Mouse (Mus musculus): ENCODE measurements around the gene Gm17657. TPM values are rescaled to one million over a fixed set of nuclear protein-coding genes. Genes with fewer than 3 reads are reported as not detected.

Gene Gm17657
- polyA plus RNA-seq, 1 experiment from 2014 or later: not detected

DNA sequence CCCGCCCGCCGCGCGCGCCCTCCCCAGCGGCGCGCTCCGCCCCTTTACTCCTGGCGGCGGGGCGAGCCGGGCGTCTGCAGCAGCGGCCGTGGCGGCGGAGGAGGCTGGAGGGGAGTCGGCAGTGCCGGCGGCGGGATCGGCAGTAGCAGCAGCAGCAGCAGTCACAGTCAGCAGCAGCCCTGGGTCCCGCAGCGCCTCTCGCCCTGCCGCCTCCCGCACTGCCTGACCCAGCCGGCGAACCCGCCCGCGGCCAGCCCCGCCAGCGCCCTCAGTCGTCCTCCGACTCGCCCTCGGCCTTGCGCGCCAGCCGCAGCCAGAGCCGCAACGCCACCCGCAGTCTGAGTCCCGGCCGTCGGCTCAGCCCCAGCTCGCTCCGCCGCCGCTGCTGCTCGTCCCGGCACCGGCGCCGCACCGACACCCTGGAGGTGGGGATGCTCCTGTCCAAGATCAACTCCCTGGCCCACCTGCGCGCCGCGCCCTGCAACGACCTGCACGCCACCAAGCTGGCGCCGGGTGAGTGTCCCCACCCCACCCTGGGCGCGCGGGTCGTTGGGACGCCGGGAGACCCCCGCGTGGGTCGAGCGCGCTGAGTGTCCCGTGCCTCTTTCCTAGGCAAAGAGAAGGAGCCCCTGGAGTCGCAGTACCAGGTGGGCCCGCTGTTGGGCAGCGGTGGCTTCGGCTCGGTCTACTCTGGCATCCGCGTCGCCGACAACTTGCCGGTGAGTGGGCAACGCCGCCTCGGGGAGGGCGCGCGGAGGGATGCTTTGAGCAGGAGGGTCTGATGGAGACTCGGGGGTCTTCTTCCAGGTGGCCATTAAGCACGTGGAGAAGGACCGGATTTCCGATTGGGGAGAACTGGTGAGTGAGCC is 58.5 kb downstream of the Gm17657 start, which contains the start of gene Pim1:
TSS of gene Pim1 (plus strand) at position 41 of the 869 bp plus-strand sequence.
- peak within 1 kb of the TSS; percentile 89 for H3K4me2 ChIP-seq (ENCODE audit: low read length)
- peak; percentile 37 for ATAC-seq (ENCODE audit: insufficient number of reproducible peaks, insufficient read depth, low FRiP score, low read depth)
- H3K4me1 ChIP-seq (ENCODE audit: control insufficient read depth in 2 of 2, insufficient read depth in 2 of 2, low read length in 2 of 2): peaks cover 2 to 16% of the 10 kb centered on the region in 2 experiments
- no peaks in the 10 kb centered on the region for H3K27me3 ChIP-seq (ENCODE audit: control insufficient read depth, insufficient read depth, low read length)
- peak within 1 kb of the TSS; percentile 89 for H3K27ac ChIP-seq (replicated peaks in 1 of 2; ENCODE audit: control insufficient read depth in 1 of 2, insufficient read depth in 1 of 2, low read depth in 2 of 2, low read length in 2 of 2)
- 1% methylated on average over 77 of the region's 99 CpGs for WGBS
- peak within 1 kb of the TSS; percentile 67 to 84 for H3K4me3 ChIP-seq (ENCODE audit: control insufficient read depth in 1 of 2, insufficient read depth in 1 of 2, low read depth in 1 of 2, low read length in 2 of 2)
- no peaks in the 10 kb centered on the region for H3K9me3 ChIP-seq (ENCODE audit: control insufficient read depth, low read length)
- peaks cover 19% of the 10 kb centered on the region for H3K36me3 ChIP-seq (ENCODE audit: control insufficient read depth, insufficient read depth, low read length)
- H3K9ac ChIP-seq (ENCODE audit: low read length): peak within 1 kb of the TSS; percentile 91

DNA sequence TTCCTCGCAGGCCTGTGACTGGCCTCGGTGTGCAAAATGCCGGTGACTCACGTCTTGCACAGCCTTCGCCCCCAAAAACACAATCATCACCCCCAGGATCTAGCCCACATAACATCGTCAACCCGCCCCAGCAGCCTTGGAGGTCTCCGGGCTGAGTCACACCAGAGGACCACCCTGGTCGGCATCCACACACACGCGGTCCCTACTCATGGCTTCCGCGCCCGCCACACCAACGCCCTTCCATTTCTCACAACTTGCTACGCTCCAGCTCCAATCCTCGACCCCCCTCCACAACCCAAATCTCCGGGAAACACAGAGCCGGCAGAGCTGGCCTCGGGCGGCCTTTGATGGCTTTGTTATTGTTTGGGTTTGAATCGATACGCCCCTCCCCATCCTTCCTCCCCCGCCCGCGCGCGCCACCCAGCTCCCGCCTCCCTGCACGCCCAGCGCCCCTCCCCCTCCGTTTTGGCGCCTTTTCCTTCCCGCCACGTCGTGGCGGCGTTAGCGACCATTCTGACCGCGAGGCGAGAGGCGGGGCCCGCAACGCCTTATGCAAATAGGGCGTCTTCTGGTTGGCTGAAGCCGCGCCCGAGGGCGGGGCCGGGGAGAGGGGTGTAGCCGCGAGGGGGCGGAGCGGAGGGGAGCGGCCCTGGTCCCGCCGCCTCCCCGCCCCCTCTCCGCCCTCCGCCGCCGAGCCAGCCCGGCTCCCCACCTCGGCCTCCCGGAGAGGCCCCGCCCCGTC is 59.3 kb downstream of the Gm17657 start:
- 1% methylated on average over 40 of the region's 68 CpGs for WGBS
- peak; percentile 91 for ATAC-seq (ENCODE audit: insufficient number of reproducible peaks, insufficient read depth, low FRiP score, low read depth)
- peak overlapping the region; percentile 67 to 80 for H3K4me3 ChIP-seq (ENCODE audit: control insufficient read depth in 1 of 2, insufficient read depth in 1 of 2, low read depth in 1 of 2, low read length in 2 of 2)
- H3K9ac ChIP-seq (ENCODE audit: low read length): peak overlapping the region; percentile 77
- peaks cover 2 to 16% of the 10 kb centered on the region in 2 experiments for H3K4me1 ChIP-seq (ENCODE audit: control insufficient read depth in 2 of 2, insufficient read depth in 2 of 2, low read length in 2 of 2)
- H3K4me2 ChIP-seq (ENCODE audit: low read length): peak overlapping the region; percentile 89
- peaks cover 18% of the 10 kb centered on the region for H3K36me3 ChIP-seq (ENCODE audit: control insufficient read depth, insufficient read depth, low read length)
- H3K27ac ChIP-seq (replicated peaks in 1 of 2; ENCODE audit: control insufficient read depth in 1 of 2, insufficient read depth in 1 of 2, low read depth in 2 of 2, low read length in 2 of 2): peak overlapping the region; percentile 89
- H3K9me3 ChIP-seq (ENCODE audit: control insufficient read depth, low read length): no peaks in the 10 kb centered on the region
- no peaks in the 10 kb centered on the region for H3K27me3 ChIP-seq (ENCODE audit: control insufficient read depth, insufficient read depth, low read length)

DNA sequence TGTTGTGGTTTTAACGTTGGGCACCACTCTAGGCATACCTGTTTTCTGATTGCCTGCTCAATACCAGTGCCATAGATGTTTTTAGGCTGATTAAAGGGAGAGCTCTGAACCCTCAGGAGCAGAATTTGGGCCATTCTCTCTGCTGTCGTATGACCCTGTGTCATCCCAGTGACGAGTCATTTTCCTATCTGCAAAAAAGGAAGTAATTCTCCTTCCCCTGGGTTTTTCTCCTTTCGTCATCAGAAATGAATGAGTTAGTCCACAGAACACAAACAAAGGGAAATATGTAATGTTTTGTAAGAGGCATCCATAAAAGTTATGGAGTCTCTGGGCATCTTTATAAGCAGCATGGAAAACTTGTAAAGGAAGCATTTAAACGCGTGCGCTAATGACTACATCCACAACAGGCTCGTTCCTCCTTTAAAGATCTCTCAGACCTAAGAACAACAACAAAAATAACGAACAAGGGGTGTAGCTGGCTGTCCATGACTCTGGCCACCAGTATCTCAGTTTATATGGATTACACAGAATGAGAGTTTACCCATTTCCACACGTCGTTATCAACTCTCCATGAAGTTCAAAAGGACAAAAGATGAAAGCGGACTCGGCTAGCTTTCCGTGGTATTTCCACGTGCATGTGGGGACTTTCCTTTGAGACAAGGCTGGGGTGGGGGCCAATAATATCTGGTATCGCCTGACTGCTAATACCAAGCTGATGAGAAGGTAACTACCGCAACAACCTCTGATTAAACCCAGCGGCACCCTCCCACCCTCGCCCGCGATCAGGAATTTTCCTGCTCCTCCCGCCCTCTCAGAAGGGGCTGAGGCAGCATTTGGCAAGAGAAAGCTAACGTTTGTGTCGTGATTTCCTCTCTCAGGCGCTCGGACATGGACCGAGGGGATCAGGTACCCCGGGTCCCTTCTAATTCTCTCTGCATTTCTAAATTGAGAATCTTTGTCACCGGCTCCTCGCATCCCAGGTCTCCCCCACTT is 60.2 kb downstream of the Gm17657 start:
- no peaks in the 10 kb centered on the region for H3K9me3 ChIP-seq (ENCODE audit: control insufficient read depth, low read length)
- ATAC-seq (ENCODE audit: insufficient number of reproducible peaks, insufficient read depth, low FRiP score, low read depth): no peak
- H3K4me3 ChIP-seq (ENCODE audit: control insufficient read depth in 1 of 2, insufficient read depth in 1 of 2, low read depth in 1 of 2, low read length in 2 of 2): peak overlapping the region; percentile 55 to 80
- H3K4me1 ChIP-seq (ENCODE audit: control insufficient read depth in 2 of 2, insufficient read depth in 2 of 2, low read length in 2 of 2): peaks cover 2 to 16% of the 10 kb centered on the region in 2 experiments
- WGBS: 5% methylated on average over 30 of the region's 30 CpGs
- no peaks in the 10 kb centered on the region for H3K27me3 ChIP-seq (ENCODE audit: control insufficient read depth, insufficient read depth, low read length)
- peaks cover 10% of the 10 kb centered on the region for H3K36me3 ChIP-seq (ENCODE audit: control insufficient read depth, insufficient read depth, low read length)
- peak overlapping the region; percentile 74 to 89 for H3K27ac ChIP-seq (replicated peaks in 1 of 2; ENCODE audit: control insufficient read depth in 1 of 2, insufficient read depth in 1 of 2, low read depth in 2 of 2, low read length in 2 of 2)
- H3K4me2 ChIP-seq (ENCODE audit: low read length): peak overlapping the region; percentile 89
- H3K9ac ChIP-seq (ENCODE audit: low read length): peak overlapping the region; percentile 77

- no peak overlapping the region for H3K4me3 ChIP-seq (ENCODE audit: control insufficient read depth in 1 of 2, insufficient read depth in 1 of 2, low read depth in 1 of 2, low read length in 2 of 2)
- ATAC-seq (ENCODE audit: insufficient number of reproducible peaks, insufficient read depth, low FRiP score, low read depth): no peak
- H3K4me2 ChIP-seq (ENCODE audit: low read length): peak overlapping the region; percentile 89
- no peaks in the 10 kb centered on the region for H3K27me3 ChIP-seq (ENCODE audit: control insufficient read depth, insufficient read depth, low read length)
- H3K9ac ChIP-seq (ENCODE audit: low read length): no peak overlapping the region
- no peak overlapping the region for H3K27ac ChIP-seq (replicated peaks in 1 of 2; ENCODE audit: control insufficient read depth in 1 of 2, insufficient read depth in 1 of 2, low read depth in 2 of 2, low read length in 2 of 2)
- H3K4me1 ChIP-seq (ENCODE audit: control insufficient read depth in 2 of 2, insufficient read depth in 2 of 2, low read length in 2 of 2): peaks cover 2 to 13% of the 10 kb centered on the region in 2 experiments
- H3K36me3 ChIP-seq (ENCODE audit: control insufficient read depth, insufficient read depth, low read length): peaks cover 1% of the 10 kb centered on the region
- WGBS: 86% methylated on average over 8 of the region's 8 CpGs
- H3K9me3 ChIP-seq (ENCODE audit: control insufficient read depth, low read length): no peaks in the 10 kb centered on the region
Observed at GRCm38 (mm10) chr17:29488257-29488977, 61.0 kb downstream of the Gm17657 start.

GRCm38 (mm10) chr17:29485336-29486233 is 63.9 kb downstream of the Gm17657 start:
- Histone ChIP-seq H3K27me3 (ENCODE audit: control insufficient read depth, insufficient read depth, low read length) (no peaks in the 10 kb centered on the region), H3K27ac (replicated peaks in 1 of 2; ENCODE audit: control insufficient read depth in 1 of 2, insufficient read depth in 1 of 2, low read depth in 2 of 2, low read length in 2 of 2) (no peak overlapping the region), H3K9ac (ENCODE audit: low read length) (no peak overlapping the region), H3K36me3 (ENCODE audit: control insufficient read depth, insufficient read depth, low read length) (no peaks in the 10 kb centered on the region), H3K9me3 (ENCODE audit: control insufficient read depth, low read length) (no peaks in the 10 kb centered on the region), H3K4me2 (ENCODE audit: low read length) (no peak overlapping the region), H3K4me3 (ENCODE audit: control insufficient read depth in 1 of 2, insufficient read depth in 1 of 2, low read depth in 1 of 2, low read length in 2 of 2) (no peak overlapping the region), H3K4me1 (ENCODE audit: control insufficient read depth in 2 of 2, insufficient read depth in 2 of 2, low read length in 2 of 2) (peaks cover 2 to 8% of the 10 kb centered on the region in 2 experiments; a peak in 3 of 4 replicates)
- 76% methylated on average over 3 of the region's 3 CpGs for WGBS
- no peak for ATAC-seq (ENCODE audit: insufficient number of reproducible peaks, insufficient read depth, low FRiP score, low read depth)

GRCm38 (mm10) chr17:29484431-29484830 is 65.0 kb downstream of the Gm17657 start:
- H3K27ac ChIP-seq (replicated peaks in 1 of 2; ENCODE audit: control insufficient read depth in 1 of 2, insufficient read depth in 1 of 2, low read depth in 2 of 2, low read length in 2 of 2): no peak overlapping the region
- H3K4me1 ChIP-seq (ENCODE audit: control insufficient read depth in 2 of 2, insufficient read depth in 2 of 2, low read length in 2 of 2): peaks cover 2 to 8% of the 10 kb centered on the region in 2 experiments; a peak in 3 of 4 replicates
- H3K4me2 ChIP-seq (ENCODE audit: low read length): no peak overlapping the region
- no peak for ATAC-seq (ENCODE audit: insufficient number of reproducible peaks, insufficient read depth, low FRiP score, low read depth)
- no peaks in the 10 kb centered on the region for H3K27me3 ChIP-seq (ENCODE audit: control insufficient read depth, insufficient read depth, low read length)
- no peaks in the 10 kb centered on the region for H3K36me3 ChIP-seq (ENCODE audit: control insufficient read depth, insufficient read depth, low read length)
- 89% methylated on average over 2 of the region's 2 CpGs for WGBS
- no peak overlapping the region for H3K4me3 ChIP-seq (ENCODE audit: control insufficient read depth in 1 of 2, insufficient read depth in 1 of 2, low read depth in 1 of 2, low read length in 2 of 2)
- H3K9ac ChIP-seq (ENCODE audit: low read length): no peak overlapping the region
- H3K9me3 ChIP-seq (ENCODE audit: control insufficient read depth, low read length): no peaks in the 10 kb centered on the region
